Mouse (Mus musculus): ENCODE results near the gene Cttn.

The Cttn gene

DNA sequence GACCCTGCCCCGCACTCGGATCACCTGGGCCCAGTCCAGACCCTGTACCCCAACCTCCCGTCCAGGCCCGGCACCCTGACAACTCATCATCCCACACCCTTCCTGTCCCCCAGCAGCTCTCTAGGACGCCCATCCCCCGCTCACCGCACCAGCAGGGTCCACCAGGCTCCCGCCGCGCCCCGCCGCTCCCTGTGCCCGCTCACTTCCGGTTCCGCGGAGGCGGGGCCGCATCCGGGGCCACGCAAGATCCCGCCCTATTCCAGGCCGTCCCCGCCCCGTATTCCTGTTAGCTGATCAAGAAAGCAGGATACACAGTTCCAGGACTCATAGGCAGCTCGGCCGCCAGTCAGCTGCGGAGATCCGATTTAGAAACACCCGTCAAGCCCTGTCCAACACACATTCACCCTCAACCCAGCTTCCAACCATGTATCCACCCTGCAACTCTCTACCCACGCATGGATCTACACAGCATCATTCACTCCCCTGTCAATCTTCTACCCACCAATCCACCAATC lies at the start of gene Cttn:
Cttn (minus strand) TSS at position 465 of the 515 bp plus-strand sequence.
- peak; percentile 90 for DNase-seq (ENCODE audit: low spot score)

- no peak for DNase-seq (ENCODE audit: low spot score)
Measured at GRCm38 (mm10) chr7:144519852-144520251, 49.0 kb upstream of the Cttn start.

DNA sequence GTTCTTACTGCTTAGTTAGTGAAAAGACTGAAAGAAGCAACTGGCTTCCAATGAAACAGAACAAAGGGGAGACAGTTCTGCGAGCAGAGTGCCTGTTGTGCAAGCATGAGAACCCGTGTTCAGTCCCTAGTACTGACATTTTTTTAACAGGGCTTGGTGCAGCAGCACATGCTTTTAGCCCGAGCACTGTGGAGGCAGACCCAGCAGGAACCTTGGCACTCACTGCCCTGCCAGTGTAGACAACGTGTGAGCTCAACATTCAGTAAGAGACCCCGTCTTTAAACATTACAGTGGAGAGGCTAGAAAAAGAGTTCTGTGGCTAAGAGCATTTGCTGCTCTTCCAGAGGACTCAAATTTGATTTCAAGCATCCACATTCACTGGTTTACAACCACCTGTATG lies 45.9 kb upstream of the Cttn start:
- no peak for DNase-seq (ENCODE audit: low spot score)

GRCm38 (mm10) chr7:144509090-144509489 lies 38.3 kb upstream of the Cttn start:
- DNase-seq (ENCODE audit: low spot score): no peak

DNA sequence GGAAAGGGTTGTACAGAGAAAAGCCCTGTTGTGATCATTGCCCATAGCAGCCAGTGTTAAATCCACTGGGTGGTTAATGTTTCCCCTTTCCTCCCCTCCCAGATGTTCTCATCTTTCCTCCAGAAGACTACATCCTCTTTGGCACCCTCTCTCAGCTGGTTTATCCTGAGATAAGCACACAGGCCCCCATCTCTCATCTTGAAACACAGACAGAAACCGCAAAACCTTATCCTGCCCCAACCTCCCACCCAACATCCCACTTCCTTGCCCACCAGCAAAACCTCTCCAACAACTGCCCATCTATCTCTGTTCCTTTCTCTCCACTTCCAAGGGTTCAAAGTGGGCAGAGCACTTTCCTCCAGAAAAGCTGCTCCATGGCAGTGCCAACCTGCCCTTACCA lies 36.0 kb upstream of the Cttn start:
- DNase-seq (ENCODE audit: low spot score): no peak

GRCm38 (mm10) chr7:144503959-144504358 lies 33.1 kb upstream of the Cttn start:
- no peak for DNase-seq (ENCODE audit: low spot score)

DNA sequence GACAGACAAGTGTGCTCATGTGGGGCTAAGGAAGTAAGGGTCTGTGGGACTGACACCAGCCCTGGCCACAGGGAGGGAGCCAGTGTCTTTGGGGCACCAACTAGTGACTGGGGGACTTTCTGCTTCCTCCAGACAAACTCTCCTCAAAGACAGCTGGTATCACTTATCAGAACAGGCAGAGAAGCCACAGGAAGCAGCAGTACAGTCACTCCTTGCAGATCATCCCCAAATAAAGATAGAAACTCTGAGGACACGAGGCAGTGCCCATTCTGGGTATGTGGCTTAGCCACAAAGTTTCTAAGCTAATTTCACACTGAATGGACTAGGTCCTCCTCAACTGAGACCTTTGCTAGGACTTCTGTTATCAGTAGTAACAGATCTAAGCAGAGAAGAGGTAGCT lies 22.1 kb upstream of the Cttn start:
- DNase-seq (ENCODE audit: low spot score): no peak

- no peak for DNase-seq (ENCODE audit: low spot score)
Measured at GRCm38 (mm10) chr7:144490201-144490873, 19.5 kb upstream of the Cttn start.

DNA sequence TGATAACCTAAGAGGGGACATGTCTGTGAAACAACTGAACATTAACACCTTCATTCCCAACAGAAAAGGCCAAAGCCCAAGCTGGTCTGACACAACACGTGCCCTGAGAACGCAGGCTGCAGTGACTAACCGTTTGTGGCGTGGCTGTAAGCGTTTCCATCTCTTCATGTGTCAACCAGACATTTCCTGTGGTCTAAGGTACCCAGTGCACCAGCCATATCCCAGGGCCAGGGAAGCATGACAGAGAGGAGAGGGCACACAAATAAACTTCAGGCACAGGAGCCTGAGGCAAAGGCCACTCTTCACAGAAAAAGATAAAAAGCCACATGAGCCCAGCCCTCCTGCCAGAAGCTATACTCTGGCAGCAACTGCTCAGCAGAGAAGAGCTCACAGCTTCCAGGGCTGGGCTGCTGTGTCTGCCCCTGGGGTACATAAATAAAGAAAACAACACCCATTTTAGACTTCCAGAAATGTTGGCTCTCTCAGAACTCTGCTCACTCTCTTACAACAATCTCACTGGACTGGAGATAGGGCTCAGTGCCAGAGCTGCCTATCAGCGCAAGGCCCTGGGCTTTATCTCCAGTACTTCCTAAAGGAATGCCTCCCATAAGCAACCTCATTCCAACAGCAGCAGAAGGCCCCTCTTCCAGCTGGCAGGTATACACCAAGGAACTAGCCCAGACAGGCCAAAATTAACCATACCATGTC lies 18.4 kb upstream of the Cttn start:
- DNase-seq (ENCODE audit: low spot score): no peak

DNA sequence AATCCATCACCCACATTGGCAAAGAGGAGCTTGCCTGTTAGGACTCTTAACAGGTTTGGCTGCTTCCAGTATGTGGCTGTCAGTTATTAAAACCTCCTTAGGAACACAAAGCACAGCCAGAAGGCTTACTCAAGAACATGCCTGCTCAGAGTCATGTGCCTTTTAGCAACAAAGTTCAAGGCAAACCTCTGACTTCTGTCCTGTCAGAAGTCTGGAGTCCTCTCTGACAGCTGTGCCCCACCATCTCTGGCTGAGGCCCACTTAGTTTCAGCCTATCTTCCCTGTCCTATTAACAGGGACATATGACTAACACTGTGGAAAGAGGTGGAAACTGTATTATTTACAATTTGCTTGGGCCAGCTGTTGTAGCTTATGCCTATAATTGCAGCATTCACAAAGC lies 9.5 kb upstream of the Cttn start:
- no peak for DNase-seq (ENCODE audit: low spot score)

GRCm38 (mm10) chr7:144479569-144479968 lies 8.8 kb upstream of the Cttn start:
- DNase-seq (ENCODE audit: low spot score): no peak

- DNase-seq (ENCODE audit: low spot score): no peak
Measured at GRCm38 (mm10) chr7:144475741-144476140, 4.9 kb upstream of the Cttn start.

- DNase-seq (ENCODE audit: low spot score): no peak
Measured at GRCm38 (mm10) chr7:144473486-144473885, 2.7 kb upstream of the Cttn start.

GRCm38 (mm10) chr7:144471103-144471502 lies 294 bp upstream of the Cttn start:
- DNase-seq (ENCODE audit: low spot score): no peak

- DNase-seq (ENCODE audit: low spot score): peak; percentile 31
Measured at GRCm38 (mm10) chr7:144469908-144470544, 783 bp downstream of the Cttn start.

DNA sequence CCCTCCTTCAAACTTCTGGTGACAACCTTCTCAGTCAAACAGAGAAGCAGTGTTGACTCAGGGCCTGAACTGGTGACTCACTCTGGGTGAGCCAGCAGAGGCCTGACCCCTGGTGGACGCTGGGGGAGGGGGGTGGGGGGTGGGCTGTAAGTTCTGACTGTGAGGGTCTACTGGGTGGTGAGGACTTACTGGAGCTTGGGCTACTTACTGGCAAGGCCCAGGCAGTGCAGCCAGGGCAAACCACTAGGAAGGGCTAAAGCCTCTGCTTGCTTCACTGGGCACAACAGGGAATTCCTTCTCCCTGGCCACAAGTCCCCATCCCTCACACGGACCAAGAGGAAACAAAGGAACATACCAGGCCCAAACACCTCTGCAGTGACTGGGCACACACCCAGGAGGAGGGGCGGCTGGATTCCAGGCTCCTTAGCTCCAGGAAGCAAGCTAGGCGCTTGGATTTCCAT lies 1.6 kb downstream of the Cttn start:
- DNase-seq (ENCODE audit: low spot score): peak; percentile 75

GRCm38 (mm10) chr7:144468741-144469140 lies 2.1 kb downstream of the Cttn start:
- DNase-seq (ENCODE audit: low spot score): no peak

DNA sequence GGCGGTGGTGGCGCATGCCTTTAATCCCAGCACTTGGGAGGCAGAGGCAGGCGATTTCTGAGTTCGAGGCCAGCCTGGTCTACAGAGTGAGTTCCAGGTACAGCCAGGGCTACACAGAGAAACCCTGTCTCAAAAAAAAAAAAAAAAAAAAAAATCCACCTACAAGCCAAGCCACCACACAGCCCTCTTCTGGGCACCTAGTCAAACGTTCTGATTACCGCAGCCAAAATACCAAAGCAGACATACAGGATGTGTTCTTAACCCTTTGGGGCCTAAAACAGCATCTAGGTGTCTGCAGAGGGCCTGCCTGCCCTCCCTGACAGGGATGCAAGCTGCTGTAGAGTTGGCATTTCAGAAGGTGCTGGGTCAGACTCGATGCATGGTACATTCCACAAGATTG lies 8.2 kb downstream of the Cttn start:
- DNase-seq (ENCODE audit: low spot score): no peak

DNA sequence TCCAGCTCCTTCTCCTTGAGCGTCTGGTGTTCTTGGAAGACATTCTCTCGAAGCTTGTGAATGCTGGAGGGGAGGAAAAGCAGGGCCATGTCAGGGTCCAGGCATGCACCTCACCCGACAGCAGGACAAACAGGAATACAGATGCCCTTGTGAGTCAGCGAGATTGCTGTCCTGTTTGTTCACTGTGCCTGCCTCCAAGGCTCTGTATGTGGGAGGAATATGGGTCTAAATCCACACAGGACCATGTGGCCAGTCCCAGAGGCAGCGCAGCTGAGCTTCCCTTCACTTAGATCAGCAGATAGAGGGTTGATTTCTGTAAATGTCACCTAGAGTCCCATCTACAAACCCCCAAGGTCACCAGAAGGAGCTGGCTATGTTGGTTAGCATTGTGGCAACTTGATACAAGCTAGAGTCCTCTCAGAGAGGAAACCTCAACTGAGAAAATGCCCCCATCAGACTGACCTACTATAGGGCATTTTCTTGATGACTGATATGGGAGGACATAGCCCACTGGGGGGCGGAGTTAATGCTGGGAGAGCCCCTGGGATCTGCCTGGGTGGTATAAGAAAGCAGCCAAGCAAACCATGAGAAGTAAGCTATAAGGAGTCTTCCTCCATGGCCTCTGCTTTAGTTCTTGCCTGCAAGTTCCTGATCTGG lies 9.4 kb downstream of the Cttn start:
- DNase-seq (ENCODE audit: low spot score): peak; percentile 27

GRCm38 (mm10) chr7:144458881-144459280 lies 11.9 kb downstream of the Cttn start:
- DNase-seq (ENCODE audit: low spot score): no peak

- no peak for DNase-seq (ENCODE audit: low spot score)
Measured at GRCm38 (mm10) chr7:144450661-144451060, 20.1 kb downstream of the Cttn start.
